Mouse (Mus musculus) lung, postnatal 4 days (tissue): Measurements from ENCODE around the gene Gtf2f2.

ENCODE experiments used
- DNase-seq, 2 experiments: peaks; one replicate each; pipeline ENCODE4 v3.0.0; 2021

The Gtf2f2 gene

GRCm38 (mm10) chr14:75858181-75858580, 152.5 kb downstream of the Gtf2f2 start:
- DNase-seq = no peak

GRCm38 (mm10) chr14:75855263-75855992, 155.2 kb downstream of the Gtf2f2 start:
- no peak for DNase-seq

GRCm38 (mm10) chr14:75852016-75852415, 158.6 kb downstream of the Gtf2f2 start:
- DNase-seq = no peak

- no peak for DNase-seq
Observed at GRCm38 (mm10) chr14:75850819-75851218, 159.8 kb downstream of the Gtf2f2 start.

- no peak for DNase-seq
Observed at GRCm38 (mm10) chr14:75849842-75850568, 160.7 kb downstream of the Gtf2f2 start.

GRCm38 (mm10) chr14:75849236-75849635, 161.4 kb downstream of the Gtf2f2 start:
- DNase-seq = no peak

- DNase-seq = no peak
Observed at GRCm38 (mm10) chr14:75848482-75848881, 162.2 kb downstream of the Gtf2f2 start.

- DNase-seq = no peak
Observed at GRCm38 (mm10) chr14:75847669-75848068, 163.0 kb downstream of the Gtf2f2 start.
